Mouse (Mus musculus) testis, adult 2 months (tissue): Measurements from ENCODE around the gene Zdhhc16.

Experiments used
- CTCF ChIP-seq: fragments of 200-500 bp; IDR thresholded peaks from 2 replicates; pipeline ENCODE4 v1.5.1; 2012; ENCODE audit warnings: low read depth, mild to moderate bottlenecking, inconsistent platforms, low read length, moderate library complexity; ENCODE audit not compliant: control insufficient read depth, insufficient read depth, insufficient replicate concordance
- POLR2A ChIP-seq: fragments of 200-500 bp; IDR thresholded peaks from 2 replicates; pipeline ENCODE4 v1.6.1; 2012; ENCODE audit warnings: low read depth, mild to moderate bottlenecking, inconsistent platforms, low read length, moderate library complexity; ENCODE audit not compliant: control insufficient read depth

GRCm38 (mm10) chr19:41913774-41914591 lies 19.3 kb upstream of the Zdhhc16 start:
- no peak for TF ChIP-seq CTCF
- TF ChIP-seq POLR2A, result no peak
